Mouse (Mus musculus) E14TG2a.4 (cell line): ENCODE measurements around the gene Pnn.
A peak's percentile ranks its signal among the peaks of the same experiment; 100 is the strongest.

ENCODE experiments used
- H3K27me3 ChIP-seq: 2 replicates; pipeline ENCODE4 v1.6.1; 2014; ENCODE audit warnings: low read length, control low read depth; ENCODE audit not compliant: insufficient read depth
- H3K36me3 ChIP-seq: 2 replicates; pipeline ENCODE4 v1.6.1; 2014; ENCODE audit warnings: low read length, control low read depth; ENCODE audit not compliant: insufficient read depth
- H3K4me1 ChIP-seq: replicated peaks from 2 replicates; pipeline ENCODE4 v1.6.1; 2014; ENCODE audit warnings: low read depth, low read length, control low read depth
- H3K4me3 ChIP-seq: replicated peaks from 2 replicates; pipeline ENCODE4 v1.5.1; 2014; ENCODE audit warnings: mild to moderate bottlenecking, low read length
- H3K9me3 ChIP-seq: 2 replicates; pipeline ENCODE4 v1.6.1; 2014; ENCODE audit warnings: low read length, control low read depth
- CTCF ChIP-seq: conservative IDR thresholded peaks from 2 replicates; pipeline ENCODE4 v1.5.1; 2014; ENCODE audit warnings: low read length
- NANOG ChIP-seq: IDR thresholded peaks from 2 replicates; pipeline ENCODE4 v1.6.1; 2014; ENCODE audit warnings: borderline replicate concordance, low read length, mixed read lengths
- POU5F1 ChIP-seq: IDR thresholded peaks from 2 replicates; pipeline ENCODE4 v1.6.1; 2014; ENCODE audit warnings: low read length, borderline replicate concordance

Pnn gene

DNA sequence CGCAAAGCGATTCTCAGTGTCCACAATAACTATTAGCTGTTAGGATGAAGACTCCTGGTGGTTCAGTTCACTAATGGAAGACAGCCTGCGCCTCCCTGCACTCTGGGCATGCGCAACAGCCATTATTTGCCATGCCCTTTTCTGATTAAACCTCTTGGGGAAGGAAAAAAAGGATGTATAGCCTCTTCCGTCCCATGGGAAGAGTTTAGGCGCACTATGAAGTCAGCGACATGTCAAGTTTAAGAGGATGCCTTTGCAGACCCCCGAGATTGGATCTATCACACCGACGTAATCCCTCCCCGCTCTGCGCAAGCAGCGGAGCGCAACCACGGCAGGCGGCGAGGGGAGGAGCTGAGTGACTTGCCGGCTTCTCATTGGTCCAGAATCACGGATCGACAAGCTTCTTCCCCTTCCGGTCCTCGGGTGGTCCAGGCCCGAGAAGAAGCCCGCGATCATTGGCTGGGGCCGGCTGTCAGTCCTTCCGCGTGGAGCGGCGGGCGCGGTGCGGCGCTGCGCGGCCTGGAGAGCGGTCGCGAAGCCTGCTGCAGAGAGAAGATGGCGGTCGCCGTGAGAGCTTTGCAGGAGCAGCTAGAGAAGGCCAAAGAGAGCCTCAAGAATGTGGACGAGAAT lies at the start of gene Pnn:
TSS of gene Pnn (plus strand) at position 437 of the 630 bp plus-strand sequence.
- no peaks in the 10 kb centered on the region for H3K9me3 ChIP-seq
- peaks cover 36% of the 10 kb centered on the region for H3K36me3 ChIP-seq
- peak within 1 kb of the TSS; percentile 100 for H3K4me3 ChIP-seq
- peaks cover 26% of the 10 kb centered on the region for H3K4me1 ChIP-seq
- no peak for TF ChIP-seq POU5F1
- TF ChIP-seq CTCF, result no peak
- no peaks in the 10 kb centered on the region for H3K27me3 ChIP-seq

DNA sequence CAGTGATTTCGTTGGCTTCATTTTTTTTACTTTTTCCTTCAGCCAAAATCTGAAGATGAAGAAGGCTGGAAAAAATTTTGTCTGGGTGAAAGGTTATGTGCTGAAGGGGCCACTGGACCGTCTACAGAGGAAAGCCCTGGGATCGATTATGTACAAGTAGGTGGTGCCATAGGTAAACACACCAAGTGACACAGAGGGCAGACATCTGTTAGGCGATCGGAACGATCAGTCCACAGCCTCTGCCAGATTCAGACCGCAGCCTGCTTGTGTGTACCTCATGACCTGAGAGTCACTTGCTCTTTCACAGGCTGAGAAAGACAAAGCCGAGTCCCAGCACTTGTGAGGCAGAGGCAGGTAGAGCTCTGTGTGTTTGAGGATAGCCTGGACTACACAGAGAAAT lies 48.7 kb upstream of the Pnn start:
- no peak overlapping the region for H3K4me3 ChIP-seq
- peaks cover 84% of the 10 kb centered on the region for H3K36me3 ChIP-seq
- H3K9me3 ChIP-seq, result no peaks in the 10 kb centered on the region
- H3K27me3 ChIP-seq, result no peaks in the 10 kb centered on the region
- H3K4me1 ChIP-seq, result peaks cover 15% of the 10 kb centered on the region
- TF ChIP-seq POU5F1 (no peak), CTCF (no peak), NANOG (no peak)

GRCm38 (mm10) chr12:59019891-59020290 lies 46.8 kb upstream of the Pnn start:
- TF ChIP-seq CTCF, result no peak
- no peak for TF ChIP-seq POU5F1
- TF ChIP-seq NANOG, result no peak
- Histone ChIP-seq H3K4me3 (no peak overlapping the region), H3K4me1 (peaks cover 6% of the 10 kb centered on the region), H3K27me3 (no peaks in the 10 kb centered on the region), H3K36me3 (peaks cover 95% of the 10 kb centered on the region), H3K9me3 (no peaks in the 10 kb centered on the region)

DNA sequence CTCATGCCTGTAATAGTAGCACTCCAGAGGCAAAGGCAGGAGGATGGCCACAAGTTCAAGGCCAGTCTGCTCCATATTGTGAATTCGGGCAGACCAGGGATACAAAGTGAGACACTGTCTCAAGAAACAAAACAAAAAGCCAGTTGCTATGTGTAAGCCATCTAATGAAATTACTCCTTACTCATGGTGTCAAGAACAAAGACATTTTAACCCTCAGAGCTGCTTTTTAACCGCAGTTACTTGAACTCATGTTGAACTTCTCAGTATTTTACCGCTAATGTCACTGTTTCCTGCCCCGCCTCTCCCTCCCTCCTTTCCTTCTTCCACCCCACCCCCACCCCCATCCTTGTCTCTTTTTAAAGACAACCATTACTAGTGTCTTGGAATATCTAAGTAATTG lies 45.4 kb upstream of the Pnn start:
- Histone ChIP-seq H3K9me3 (no peaks in the 10 kb centered on the region), H3K27me3 (no peaks in the 10 kb centered on the region), H3K4me3 (no peak overlapping the region), H3K4me1 (peaks cover 5% of the 10 kb centered on the region), H3K36me3 (peaks cover 95% of the 10 kb centered on the region)
- TF ChIP-seq NANOG, result no peak
- TF ChIP-seq CTCF, result no peak
- TF ChIP-seq POU5F1, result no peak

- H3K9me3 ChIP-seq, result no peaks in the 10 kb centered on the region
- H3K36me3 ChIP-seq, result peaks cover 20% of the 10 kb centered on the region
- peak; percentile 58 for TF ChIP-seq CTCF
- TF ChIP-seq NANOG, result no peak
- TF ChIP-seq POU5F1, result no peak
- H3K4me1 ChIP-seq, result peaks cover 15% of the 10 kb centered on the region
- H3K4me3 ChIP-seq, result no peak overlapping the region
- no peaks in the 10 kb centered on the region for H3K27me3 ChIP-seq
These were observed 34.6 kb upstream of the Pnn start for GRCm38 (mm10) chr12:59032101-59032500.

- TF ChIP-seq POU5F1, result no peak
- no peak for TF ChIP-seq CTCF
- no peak for TF ChIP-seq NANOG
- Histone ChIP-seq H3K27me3 (no peaks in the 10 kb centered on the region), H3K4me1 (peaks cover 11% of the 10 kb centered on the region), H3K4me3 (0 out of 2 replicates have a peak overlapping the region, but pooled peaks have one; percentile 41), H3K9me3 (no peaks in the 10 kb centered on the region), H3K36me3 (peaks cover 24% of the 10 kb centered on the region)
These were observed 27.3 kb upstream of the Pnn start for GRCm38 (mm10) chr12:59039162-59039970.

DNA sequence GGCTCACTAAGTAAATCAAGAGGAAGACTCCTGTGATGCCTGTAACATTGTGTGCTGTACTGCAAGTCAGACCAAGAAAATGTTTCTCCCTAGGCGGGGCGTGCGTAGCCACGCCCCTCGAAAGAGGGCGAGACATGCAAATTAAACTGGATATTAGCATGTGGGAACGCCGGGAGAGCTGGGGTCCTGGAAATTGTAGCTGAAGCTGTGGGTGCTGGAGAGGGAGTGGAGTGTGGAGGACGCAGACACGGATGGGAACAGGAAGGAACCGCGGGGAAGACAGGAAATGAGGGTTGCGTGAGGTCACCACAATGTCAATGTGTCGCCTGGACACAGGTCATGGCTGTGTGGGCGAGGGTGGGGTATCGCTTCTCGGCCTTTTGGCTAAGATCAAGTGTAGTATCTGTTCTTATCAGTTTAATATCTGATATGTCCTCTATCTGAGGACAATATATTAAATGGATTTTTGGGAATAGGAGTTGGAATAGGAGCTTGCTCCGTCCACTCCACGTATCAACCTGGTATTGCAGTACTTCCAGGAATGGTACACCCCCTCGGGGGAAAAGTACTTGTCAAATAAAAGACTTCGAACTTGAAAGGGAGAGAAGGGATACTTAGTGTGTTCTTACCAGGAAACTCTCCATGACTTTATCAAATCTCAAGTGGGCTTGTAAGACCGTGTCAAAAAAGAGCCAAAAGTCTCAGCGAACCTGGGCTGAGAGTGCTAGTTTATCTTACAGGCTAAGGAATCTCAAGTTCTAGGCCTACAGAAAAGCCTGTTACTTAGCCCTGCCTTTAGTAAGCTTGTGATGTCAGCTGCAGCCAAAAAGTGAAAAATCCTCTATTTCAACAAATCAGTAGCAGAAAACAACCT lies 26.5 kb upstream of the Pnn start:
- TF ChIP-seq CTCF (no peak), NANOG (no peak), POU5F1 (no peak)
- peaks cover 32% of the 10 kb centered on the region for H3K36me3 ChIP-seq
- H3K27me3 ChIP-seq, result no peaks in the 10 kb centered on the region
- H3K4me3 ChIP-seq, result 0 out of 2 replicates have a peak overlapping the region, but pooled peaks have one; percentile 41
- no peaks in the 10 kb centered on the region for H3K9me3 ChIP-seq
- H3K4me1 ChIP-seq, result peaks cover 11% of the 10 kb centered on the region

DNA sequence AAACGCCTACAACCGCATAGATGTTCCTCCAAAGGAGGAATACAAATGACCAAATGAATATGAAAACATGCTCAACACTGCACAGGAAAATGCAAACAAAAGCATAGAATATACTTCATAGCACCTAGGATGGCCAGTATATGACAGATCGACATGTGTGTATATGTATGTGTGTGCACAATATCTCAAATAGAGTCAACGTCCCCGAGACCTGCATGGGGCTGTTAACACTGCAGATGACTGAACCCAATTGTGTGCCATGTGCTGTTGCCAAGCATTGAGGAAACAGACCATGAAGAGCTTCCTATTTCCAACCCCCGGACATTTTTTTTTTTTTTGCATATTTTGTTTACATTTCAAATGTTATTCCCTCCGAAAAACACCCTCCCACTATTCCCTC lies 25.8 kb upstream of the Pnn start:
- Histone ChIP-seq H3K27me3 (no peaks in the 10 kb centered on the region), H3K4me3 (no peak overlapping the region), H3K9me3 (no peaks in the 10 kb centered on the region), H3K36me3 (peaks cover 38% of the 10 kb centered on the region), H3K4me1 (peaks cover 11% of the 10 kb centered on the region)
- no peak for TF ChIP-seq POU5F1
- no peak for TF ChIP-seq CTCF
- TF ChIP-seq NANOG, result no peak
